Mouse (Mus musculus): ENCODE measurements around the gene Cdc34b.

Gene Cdc34b

DNA sequence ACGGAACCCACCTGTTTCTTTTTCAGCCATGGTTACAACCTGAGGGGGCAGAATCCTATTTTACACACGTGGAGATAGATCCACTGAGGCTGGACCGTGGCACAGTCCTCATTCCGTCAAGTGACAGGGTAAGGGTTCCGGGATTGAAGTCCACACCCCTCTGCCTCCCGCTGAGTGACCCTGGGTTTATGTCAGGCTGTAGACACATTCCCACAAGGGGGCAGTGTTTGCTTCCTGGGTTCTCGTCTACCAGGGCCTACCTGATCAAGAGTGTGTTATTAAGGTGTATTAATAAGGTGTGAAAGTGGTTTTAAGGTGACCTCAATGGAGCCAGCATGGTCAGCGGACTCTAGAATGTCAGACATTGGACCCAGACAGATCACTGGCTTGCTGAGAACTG is 8.8 kb upstream of the Cdc34b start:
- DNase-seq (ENCODE audit: low spot score in 2 of 2): no peak

DNA sequence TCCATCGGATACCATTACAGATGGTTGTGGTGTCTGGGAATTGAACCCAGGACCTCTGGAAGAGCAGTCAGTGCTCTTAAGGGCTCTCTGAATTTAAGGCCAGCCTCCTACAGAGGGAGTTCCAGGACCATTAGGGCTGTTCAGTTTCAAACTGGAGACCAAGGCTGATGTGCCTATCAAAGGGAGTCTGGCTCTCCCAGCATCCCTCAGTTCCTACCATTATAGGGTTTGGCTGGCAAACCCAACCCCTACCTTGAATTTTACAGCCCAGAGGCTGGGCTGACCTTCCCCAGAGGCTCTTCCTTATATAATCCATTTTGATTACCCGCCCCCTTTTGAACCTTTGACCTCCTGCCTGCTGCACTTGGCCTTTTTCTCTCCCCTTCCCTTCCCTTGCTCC is 5.8 kb upstream of the Cdc34b start:
- no peak for DNase-seq (ENCODE audit: low spot score in 2 of 2)

DNA sequence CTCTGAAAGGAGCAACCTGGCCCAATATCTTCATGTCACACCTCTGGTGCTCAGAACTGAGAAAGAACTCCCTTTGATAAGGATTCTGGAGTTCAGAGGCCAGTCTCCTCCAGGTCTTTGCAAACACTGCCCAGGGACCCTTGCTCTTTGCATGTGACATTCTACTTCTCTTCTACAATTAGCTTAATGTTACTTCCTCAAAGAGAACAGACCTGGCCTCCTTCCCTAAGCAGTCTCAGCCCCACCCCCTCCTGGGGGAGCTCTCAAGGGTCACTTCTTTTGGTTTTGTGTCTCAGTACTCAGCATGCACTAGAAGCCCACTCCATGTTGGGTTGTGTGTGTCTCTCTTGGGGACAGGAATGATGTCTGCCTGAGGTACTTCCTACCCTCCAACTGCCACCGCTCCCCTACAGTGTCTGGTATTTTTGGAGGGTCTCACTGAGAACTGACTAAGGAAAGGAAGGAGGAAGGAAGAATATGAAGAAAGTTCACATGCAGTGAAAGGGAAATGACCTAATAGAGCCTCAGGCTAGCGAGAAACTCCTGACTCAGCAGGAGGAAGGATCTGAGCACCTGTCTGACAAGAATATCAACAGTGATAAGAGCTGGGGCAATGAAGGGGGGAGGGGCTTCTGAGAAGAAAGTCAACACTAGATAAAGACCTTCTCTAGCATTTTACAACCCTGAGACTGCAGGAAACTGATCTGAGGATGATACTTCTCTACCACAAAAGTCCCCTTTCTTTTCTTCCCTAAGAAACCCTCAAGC is 11.5 kb downstream of the Cdc34b start:
- no peak for DNase-seq (ENCODE audit: low spot score in 2 of 2)

DNA sequence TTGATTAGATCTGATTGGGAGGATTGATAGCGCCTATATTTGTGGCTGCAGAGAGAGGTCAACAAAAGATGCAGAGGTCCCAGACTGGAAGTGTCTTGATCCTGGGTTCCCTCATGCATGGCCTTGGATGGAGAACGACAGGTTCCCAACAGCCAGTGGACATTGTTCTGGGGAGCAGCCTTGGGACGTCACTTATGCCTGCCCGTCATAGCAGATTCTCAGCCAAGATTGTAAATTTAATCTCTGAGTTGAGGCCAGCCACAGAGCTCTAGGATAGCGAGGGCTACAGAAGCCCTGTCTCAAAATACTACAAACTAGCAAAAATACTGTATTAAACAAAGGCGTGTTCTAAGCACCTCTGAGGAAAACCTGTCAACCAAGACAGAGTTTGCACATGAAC is 18.3 kb downstream of the Cdc34b start:
- no peak for DNase-seq (ENCODE audit: low spot score in 2 of 2)

DNA sequence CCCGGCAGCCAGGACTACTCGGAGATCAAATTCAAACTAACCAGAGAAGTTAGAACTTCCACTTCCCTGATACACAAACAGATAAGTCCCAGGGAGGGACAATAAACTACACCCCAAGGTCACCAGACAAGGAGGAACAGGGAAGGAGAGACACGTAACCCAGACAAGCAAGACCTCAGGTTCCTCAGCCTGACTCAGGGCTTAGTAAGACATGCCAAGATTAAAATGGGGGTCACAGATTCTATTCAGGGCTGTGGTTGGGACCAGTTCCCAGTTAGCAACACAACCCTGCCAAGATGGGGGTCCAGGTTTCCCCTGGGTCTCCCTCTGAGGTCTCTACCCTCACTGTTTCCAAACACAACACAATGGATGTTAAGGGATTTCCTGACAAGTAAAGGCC is 18.8 kb downstream of the Cdc34b start:
- DNase-seq (ENCODE audit: low spot score in 2 of 2): no peak

DNA sequence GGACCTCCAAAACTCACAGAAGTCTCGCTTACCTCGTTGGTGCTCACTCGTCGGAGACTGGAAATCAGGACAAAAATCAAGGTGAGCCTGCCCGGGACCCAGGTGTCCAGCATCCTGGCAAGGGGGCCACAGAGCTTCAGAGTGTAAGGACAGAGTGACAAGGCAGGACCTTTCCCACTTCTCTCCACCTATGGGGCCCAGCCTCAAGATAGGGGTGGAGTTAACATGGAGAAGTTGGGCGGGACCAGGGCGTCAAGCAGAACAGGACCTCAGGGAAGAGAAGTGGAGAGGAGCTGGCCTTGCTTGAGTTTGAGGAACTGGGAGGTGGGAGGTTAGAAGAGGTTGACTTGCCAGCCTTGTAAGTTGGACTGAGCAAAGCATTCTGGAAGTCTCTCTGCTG is 19.2 kb downstream of the Cdc34b start:
- no peak for DNase-seq (ENCODE audit: low spot score in 2 of 2)

DNA sequence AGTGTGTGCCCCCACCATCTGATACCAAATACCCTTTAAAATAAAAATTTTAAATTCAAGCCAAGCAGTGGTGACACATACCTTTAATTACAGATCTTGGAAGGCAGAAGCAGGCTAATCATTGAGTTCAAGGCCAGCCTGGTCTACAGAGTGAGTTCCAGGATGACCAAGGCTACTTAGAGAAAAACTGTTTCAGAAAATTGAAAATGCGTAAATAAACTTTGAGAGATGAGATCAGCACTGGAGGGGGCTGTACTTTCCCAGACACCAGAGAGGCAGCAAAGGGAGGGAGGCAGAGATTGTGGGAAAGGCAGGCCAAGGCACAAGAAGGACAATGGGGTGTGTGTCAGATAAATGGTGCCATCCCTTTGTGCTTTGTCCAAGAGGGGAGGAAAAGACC is 20.7 kb downstream of the Cdc34b start:
- no peak for DNase-seq (ENCODE audit: low spot score in 2 of 2)

DNA sequence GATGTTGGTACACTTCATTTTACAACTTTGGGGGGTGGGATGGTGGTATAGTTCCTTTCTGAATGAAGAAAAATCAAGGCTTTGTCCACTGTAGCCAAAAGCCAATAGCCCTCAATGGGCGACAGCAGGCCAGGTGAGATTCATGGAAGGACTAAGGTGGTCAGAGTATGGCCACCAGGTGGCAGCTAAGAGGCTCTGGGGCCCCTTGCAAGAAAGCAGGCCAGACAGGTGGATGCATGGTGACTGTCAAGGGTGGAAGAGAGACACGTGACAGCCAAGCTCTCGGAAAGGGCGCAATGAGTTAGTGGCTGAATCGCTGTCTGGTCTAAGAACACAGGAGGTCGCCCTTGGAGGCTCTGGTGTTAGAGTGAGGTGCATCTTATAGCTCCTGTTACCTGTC is 21.2 kb downstream of the Cdc34b start:
- DNase-seq (ENCODE audit: low spot score in 2 of 2): no peak

DNA sequence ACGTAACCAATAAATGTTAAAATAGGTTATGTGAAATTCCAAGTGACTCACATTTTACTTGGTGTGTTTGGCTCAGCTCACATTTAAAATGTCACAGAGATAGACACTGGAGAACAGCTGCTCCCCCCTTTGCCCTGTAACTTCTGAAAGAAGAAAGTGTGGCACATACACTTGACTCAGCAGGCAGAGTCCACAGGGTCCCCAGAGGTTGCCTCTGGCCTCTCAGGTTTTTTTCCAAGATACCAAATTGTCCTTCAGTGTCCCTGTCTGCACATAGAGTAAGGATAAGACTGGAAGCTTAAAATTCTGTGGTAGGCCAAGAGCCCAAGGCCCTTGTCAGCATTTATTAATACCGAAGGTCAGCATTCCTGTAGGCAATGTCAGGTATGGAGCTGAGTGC is 25.7 kb downstream of the Cdc34b start:
- DNase-seq (ENCODE audit: low spot score in 2 of 2): no peak

DNA sequence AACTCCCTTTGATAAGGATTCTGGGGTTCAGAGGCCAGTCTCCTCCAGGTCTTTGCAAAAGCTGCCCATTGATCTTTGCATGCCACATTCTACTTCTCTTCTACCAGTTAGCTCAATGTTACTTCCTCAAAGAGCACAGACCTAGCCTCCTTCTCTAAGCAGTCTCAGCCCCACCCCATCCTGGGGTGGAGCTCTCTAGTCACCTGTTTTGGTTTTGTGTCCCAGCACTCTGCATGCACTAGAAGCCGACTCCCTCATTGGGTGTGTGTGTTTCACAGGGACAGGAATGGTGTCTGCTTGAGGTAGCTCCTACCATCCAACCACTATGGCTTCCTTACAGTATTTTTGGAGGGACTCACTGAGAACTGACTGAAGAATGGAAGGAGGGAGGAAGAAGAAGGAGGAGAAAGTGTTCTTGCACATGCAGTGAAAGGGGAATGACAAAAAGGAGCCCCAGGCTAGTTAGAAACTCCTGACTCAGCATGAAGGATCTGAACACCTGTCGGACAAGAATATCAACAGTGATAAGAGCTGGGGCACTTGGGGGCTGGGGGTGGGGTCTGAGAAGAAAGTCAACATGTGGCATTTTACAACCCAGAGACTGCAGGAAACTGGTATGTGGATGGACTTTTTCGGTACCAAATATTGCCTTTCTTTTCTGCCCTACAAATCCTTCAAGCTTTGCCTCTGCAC is 30.9 kb downstream of the Cdc34b start:
- no peak for DNase-seq (ENCODE audit: low spot score in 2 of 2)

DNA sequence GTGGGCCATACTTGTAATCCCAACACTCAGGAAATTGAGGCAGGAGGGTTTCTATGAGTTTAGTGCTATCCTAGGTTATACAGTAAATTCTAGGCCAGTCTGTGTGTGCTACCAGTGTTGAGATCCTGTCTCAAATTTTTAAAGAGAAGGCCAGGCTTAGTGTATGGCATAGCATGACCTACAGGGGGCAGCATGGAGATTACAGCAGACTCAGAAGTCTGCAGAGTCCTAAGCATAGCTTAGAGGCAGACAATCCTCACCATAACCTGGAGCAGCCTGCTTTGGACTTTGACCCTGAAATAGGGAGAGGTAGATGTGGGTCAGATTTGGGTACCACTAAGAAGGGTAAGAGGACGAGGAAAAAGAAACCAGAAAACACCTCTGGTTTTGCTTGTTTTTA is 32.3 kb downstream of the Cdc34b start:
- no peak for DNase-seq (ENCODE audit: low spot score in 2 of 2)

DNA sequence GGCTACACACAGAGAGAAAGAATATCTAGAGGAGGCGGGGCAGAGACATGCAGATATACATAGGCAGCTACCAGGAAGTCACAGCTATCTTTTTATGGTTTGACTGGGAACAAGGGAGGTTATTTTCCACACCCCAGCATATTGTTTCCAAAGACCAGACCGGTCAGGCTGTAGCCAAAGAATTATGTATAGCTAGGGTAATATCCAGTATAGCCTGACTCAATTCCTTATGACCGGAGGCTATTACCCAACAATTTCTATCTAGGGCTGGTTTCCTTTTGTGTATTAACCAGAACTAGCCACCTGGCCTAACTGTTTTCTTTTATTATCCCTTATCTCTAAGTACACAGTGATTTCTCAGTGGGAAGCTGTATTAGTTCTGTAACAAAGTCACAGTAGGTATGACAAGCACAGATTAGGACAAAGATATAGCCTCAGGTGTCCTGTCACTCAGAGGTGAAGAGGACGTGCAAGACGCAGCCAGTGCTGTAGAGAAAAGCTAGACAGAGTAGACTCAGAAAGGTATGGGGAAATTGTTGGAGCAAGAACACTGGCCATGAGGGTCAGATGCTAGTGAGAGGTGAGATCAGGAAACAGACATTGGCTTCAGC is 33.4 kb downstream of the Cdc34b start:
- no peak for DNase-seq (ENCODE audit: low spot score in 2 of 2)

DNA sequence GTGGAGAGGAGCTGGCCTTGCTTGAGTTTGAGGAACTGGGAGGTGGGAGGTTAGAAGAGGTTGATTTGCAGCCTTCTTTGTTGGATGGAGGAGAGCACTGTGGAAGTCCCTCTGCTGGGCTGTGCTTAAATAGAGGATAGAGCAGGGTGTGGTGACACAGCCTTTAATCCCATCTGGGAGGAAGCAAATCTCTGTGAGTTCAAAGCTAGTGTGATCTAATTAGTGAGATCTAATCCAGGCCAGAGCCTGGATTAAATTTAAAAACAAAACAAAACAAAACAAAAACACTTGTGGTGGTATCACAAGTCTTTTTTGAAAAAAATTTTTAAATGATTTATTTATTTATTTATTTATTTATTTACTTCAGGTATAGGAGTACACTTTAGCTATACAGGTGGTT is 41.0 kb downstream of the Cdc34b start, which contains the start of gene Tmem92:
Gene Tmem92 (minus strand): TSS at position 101 of the 400 bp plus-strand sequence.
- DNase-seq (ENCODE audit: low spot score in 2 of 2): no peak

DNA sequence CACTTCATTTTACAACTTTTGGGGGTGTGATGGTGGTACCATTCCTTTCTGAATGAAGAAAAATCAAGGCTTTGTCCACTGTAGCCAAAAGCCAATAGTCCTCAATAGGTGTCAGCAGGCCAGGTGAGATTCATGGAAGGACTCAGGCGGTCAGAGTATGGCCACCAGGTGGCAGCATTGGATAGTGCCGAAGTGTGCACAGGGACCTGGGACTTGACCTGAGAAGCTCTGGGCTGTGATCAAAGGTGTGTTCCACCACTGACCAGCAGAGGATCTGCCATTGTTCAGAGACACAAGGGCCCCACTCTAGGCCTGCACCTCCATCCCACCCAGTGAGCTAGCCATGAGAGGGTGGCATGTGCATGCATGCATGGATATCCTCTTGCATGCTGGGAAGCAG is 43.7 kb downstream of the Cdc34b start:
- peak; percentile 33 to 71 for DNase-seq (ENCODE audit: low spot score in 2 of 2)

DNA sequence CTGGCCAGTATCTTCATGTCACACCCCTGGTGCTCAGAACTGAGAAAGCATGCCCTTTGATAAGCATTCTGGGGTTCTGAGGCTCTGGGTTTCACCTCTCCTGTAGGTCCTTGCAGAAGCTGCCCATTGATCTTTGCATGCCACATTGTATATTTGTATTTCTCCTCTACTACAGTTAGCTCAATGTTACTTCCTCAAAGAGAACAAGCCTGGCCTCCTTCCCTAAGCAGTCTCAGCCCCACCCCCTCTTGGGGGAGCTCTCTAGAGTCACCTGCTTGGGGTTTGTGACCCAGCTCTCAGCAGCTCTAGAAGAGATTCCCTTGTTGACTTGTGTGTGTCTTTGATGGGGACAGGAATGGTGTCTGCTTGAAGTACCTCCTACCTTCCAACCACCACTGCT is 50.1 kb downstream of the Cdc34b start:
- no peak for DNase-seq (ENCODE audit: low spot score in 2 of 2)
